Mouse (Mus musculus) neural tube, embryonic 13.5 days (tissue): ENCODE measurements around the gene Flrt3. TPM values are rescaled to one million over a fixed set of nuclear protein-coding genes. Genes with fewer than 3 reads are reported as not detected.

Source experiments
- ATAC-seq: fragments of 200-750 bp; cut with Nextera tagmentation; 2 replicates; pipeline ENCODE4 v1.8.0; 2017; ENCODE audit warnings: low read depth, mild to moderate bottlenecking, moderate TSS enrichment, moderate library complexity
- H3K27ac ChIP-seq: fragments of 300-500 bp; sonication (generic); replicated peaks from 2 replicates; pipeline ENCODE4 v1.5.1; 2015; ENCODE audit warnings: moderate library complexity, mild to moderate bottlenecking, inconsistent platforms
- H3K27me3 ChIP-seq: fragments of 300-500 bp; sonication (generic); 2 replicates; pipeline ENCODE4 v1.6.1; 2015; ENCODE audit warnings: mild to moderate bottlenecking, inconsistent platforms
- H3K36me3 ChIP-seq: fragments of 300-500 bp; sonication (generic); 2 replicates; pipeline ENCODE4 v1.6.1; 2015; ENCODE audit warnings: mild to moderate bottlenecking, inconsistent platforms
- H3K4me1 ChIP-seq: fragments of 300-500 bp; sonication (generic); replicated peaks from 2 replicates; pipeline ENCODE4 v1.6.1; 2015; ENCODE audit warnings: inconsistent platforms
- H3K4me2 ChIP-seq: fragments of 300-500 bp; sonication (generic); 2 replicates; pipeline ENCODE4 v1.6.1; 2015; ENCODE audit warnings: inconsistent platforms, mild to moderate bottlenecking, moderate library complexity
- H3K4me3 ChIP-seq: fragments of 300-500 bp; sonication (generic); 2 replicates; pipeline ENCODE4 v1.5.1; 2015; ENCODE audit warnings: mild to moderate bottlenecking, inconsistent platforms
- H3K9ac ChIP-seq: fragments of 300-500 bp; sonication (generic); 2 replicates; pipeline ENCODE4 v1.6.1; 2015; ENCODE audit warnings: moderate library complexity, mild to moderate bottlenecking, inconsistent platforms
- H3K9me3 ChIP-seq: fragments of 300-500 bp; sonication (generic); 2 replicates; pipeline ENCODE4 v1.6.1; 2016; ENCODE audit warnings: inconsistent platforms
- whole genome bisulfite sequencing: fragments of 180-500 bp; shearing (Covaris S2); methylation state at CpG from one replicate; pipeline ENCODE4 v1.1.7; 2015; 5-methylcytosine and 5-hydroxymethylcytosine counted together
- polyA plus RNA-seq: library from polyadenylated mRNA; unstranded; fragments of >200 nt; fragmentation: Nextera tagmentation; extraction: Ambion mirVana; gene quantifications from 2 replicates; pipeline ENCODE4 v1.2.1, GENCODE M21; 2015

Flrt3 gene
- polyA plus RNA-seq, 1 experiment from 2014 or later, result 36.2 TPM

- no peak overlapping the region for H3K4me2 ChIP-seq
- WGBS, result 83% methylated on average over 5 of the region's 5 CpGs
Observed at GRCm38 (mm10) chr2:140673466-140673865, 2.2 kb upstream of the Flrt3 start.

GRCm38 (mm10) chr2:140670457-140670856 is 812 bp downstream of the Flrt3 start:
- under 1% methylated on average over 12 of the region's 12 CpGs for WGBS
- no peaks in the 10 kb centered on the region for H3K27me3 ChIP-seq
- H3K9ac ChIP-seq, result peak overlapping the region; percentile 85
- peak overlapping the region; percentile 63 for H3K4me2 ChIP-seq
- no peaks in the 10 kb centered on the region for H3K9me3 ChIP-seq
- peak; percentile 74 for ATAC-seq
- H3K27ac ChIP-seq, result peak overlapping the region; percentile 89
- H3K4me3 ChIP-seq, result peak overlapping the region; percentile 62
- no peaks in the 10 kb centered on the region for H3K36me3 ChIP-seq
- peaks cover 35% of the 10 kb centered on the region for H3K4me1 ChIP-seq

More at GRCm38 (mm10) chr2:140673466-140673865, 2.2 kb upstream of the Flrt3 start:
- no peak for ATAC-seq
- Histone ChIP-seq H3K9ac (no peak overlapping the region), H3K27me3 (no peaks in the 10 kb centered on the region), H3K9me3 (no peaks in the 10 kb centered on the region), H3K4me3 (no peak overlapping the region), H3K4me1 (peaks cover 11% of the 10 kb centered on the region; the same call in 1 of the 2 replicates), H3K36me3 (no peaks in the 10 kb centered on the region), H3K27ac (no peak overlapping the region)

DNA sequence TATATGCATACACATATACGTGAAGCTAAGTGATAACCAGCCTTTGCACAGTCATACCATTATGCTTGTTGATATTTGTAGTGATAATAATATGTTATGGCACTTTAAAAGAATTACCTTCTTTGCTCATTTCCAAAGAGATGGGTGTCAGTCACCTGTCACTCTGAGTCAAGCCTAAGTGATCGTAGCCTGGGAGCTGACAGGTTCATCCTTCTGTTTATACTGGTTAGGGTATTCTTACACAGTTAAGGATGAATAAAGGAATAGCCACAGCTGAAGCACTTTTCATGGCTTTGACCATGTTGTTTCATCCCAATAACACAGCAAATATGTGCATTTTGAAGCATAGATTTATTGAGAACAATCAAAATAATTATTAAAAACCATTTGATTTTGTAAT is 1.5 kb downstream of the Flrt3 start:
- ATAC-seq, result no peak
- Histone ChIP-seq H3K36me3 (no peaks in the 10 kb centered on the region), H3K9me3 (no peaks in the 10 kb centered on the region), H3K27ac (peak overlapping the region; percentile 89), H3K27me3 (no peaks in the 10 kb centered on the region), H3K4me3 (peak overlapping the region; percentile 62), H3K9ac (peak overlapping the region; percentile 85), H3K4me1 (peaks cover 42% of the 10 kb centered on the region), H3K4me2 (peak overlapping the region; percentile 63)
- WGBS, result 20% methylated on average over 2 of the region's 2 CpGs

DNA sequence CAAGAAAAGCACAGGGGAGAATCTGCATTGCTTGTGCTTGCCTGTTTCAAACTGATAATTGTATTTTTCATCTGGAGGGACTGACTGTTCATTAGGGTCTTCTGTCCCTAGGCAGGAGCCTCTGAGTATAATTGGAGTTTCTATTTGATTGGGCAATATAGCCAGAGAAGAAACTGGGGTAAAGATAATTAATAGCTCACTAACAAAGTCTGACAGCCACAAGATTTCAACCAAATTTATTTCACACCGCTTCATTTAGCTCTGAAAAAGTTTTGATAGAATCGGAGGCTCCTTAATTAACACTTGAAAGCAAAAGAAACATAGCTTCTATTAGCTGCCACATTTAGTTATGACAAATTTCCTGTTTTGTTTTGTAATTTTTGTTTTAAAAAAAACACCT is 2.2 kb downstream of the Flrt3 start:
- Histone ChIP-seq H3K27me3 (no peaks in the 10 kb centered on the region), H3K4me3 (peak overlapping the region; percentile 62), H3K36me3 (no peaks in the 10 kb centered on the region), H3K9me3 (no peaks in the 10 kb centered on the region), H3K27ac (peak overlapping the region; percentile 67), H3K9ac (peak overlapping the region; percentile 69), H3K4me1 (peaks cover 47% of the 10 kb centered on the region), H3K4me2 (peak overlapping the region; percentile 63)
- ATAC-seq, result no peak
- WGBS, result 9% methylated on average over 2 of the region's 2 CpGs

DNA sequence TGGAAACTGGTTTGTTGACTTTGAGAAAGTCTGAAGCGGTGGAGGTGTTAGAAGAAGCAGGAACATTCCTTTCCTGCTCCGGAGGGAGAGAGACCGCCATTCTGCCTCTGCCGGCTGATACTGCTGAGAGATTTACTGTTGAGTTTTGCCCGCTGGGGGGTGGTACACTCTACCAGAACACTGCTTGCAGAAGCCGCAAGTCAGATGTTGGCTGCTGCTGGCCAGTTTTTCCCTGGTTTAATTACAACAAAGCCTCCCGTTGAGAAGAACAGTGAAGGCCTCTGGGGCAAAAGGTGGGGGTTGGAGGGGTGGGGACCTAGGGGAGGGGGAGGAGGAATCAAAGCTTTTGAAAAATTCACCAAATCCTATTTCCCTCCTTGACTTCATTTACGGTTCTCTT is 3.0 kb downstream of the Flrt3 start:
- Histone ChIP-seq H3K9ac (peak overlapping the region; percentile 69), H3K4me2 (peak overlapping the region; percentile 63), H3K9me3 (no peaks in the 10 kb centered on the region), H3K4me1 (peaks cover 55% of the 10 kb centered on the region), H3K36me3 (0 out of 2 replicates have a peak, but pooled peaks cover under 1% of the 10 kb centered on the region), H3K27me3 (no peaks in the 10 kb centered on the region), H3K4me3 (peak overlapping the region; percentile 62), H3K27ac (peak overlapping the region; percentile 67)
- WGBS, result 2% methylated on average over 8 of the region's 8 CpGs
- ATAC-seq, result peak; percentile 62; the same call in 1 of the 2 replicates

- peaks cover 9% of the 10 kb centered on the region for H3K36me3 ChIP-seq
- peak overlapping the region; percentile 62 for H3K4me3 ChIP-seq
- 36% methylated on average over 13 of the region's 13 CpGs for WGBS
- H3K4me1 ChIP-seq, result peaks cover 60% of the 10 kb centered on the region
- peak overlapping the region; percentile 69 for H3K9ac ChIP-seq
- H3K27ac ChIP-seq, result peak overlapping the region; percentile 24
- H3K27me3 ChIP-seq, result no peaks in the 10 kb centered on the region
- peak overlapping the region; percentile 63 for H3K4me2 ChIP-seq
- H3K9me3 ChIP-seq, result no peaks in the 10 kb centered on the region
- no peak for ATAC-seq
Observed at GRCm38 (mm10) chr2:140667261-140668047, 3.8 kb downstream of the Flrt3 start.

- WGBS, result 25% methylated on average over 7 of the region's 7 CpGs
- 0 out of 2 replicates have a peak overlapping the region, but pooled peaks have one; percentile 24 for H3K27ac ChIP-seq
- ATAC-seq, result no peak
Observed at GRCm38 (mm10) chr2:140666846-140667245, 4.4 kb downstream of the Flrt3 start.

GRCm38 (mm10) chr2:140664381-140664780 is 6.9 kb downstream of the Flrt3 start:
- 88% methylated on average over 4 of the region's 4 CpGs for WGBS
- no peak overlapping the region for H3K4me3 ChIP-seq

More at GRCm38 (mm10) chr2:140666846-140667245, 4.4 kb downstream of the Flrt3 start:
- Histone ChIP-seq H3K36me3 (peaks cover 9% of the 10 kb centered on the region), H3K4me3 (peak overlapping the region; percentile 62), H3K9ac (peak overlapping the region; percentile 58), H3K27me3 (no peaks in the 10 kb centered on the region), H3K9me3 (no peaks in the 10 kb centered on the region), H3K4me1 (peaks cover 60% of the 10 kb centered on the region), H3K4me2 (peak overlapping the region; percentile 63)

DNA sequence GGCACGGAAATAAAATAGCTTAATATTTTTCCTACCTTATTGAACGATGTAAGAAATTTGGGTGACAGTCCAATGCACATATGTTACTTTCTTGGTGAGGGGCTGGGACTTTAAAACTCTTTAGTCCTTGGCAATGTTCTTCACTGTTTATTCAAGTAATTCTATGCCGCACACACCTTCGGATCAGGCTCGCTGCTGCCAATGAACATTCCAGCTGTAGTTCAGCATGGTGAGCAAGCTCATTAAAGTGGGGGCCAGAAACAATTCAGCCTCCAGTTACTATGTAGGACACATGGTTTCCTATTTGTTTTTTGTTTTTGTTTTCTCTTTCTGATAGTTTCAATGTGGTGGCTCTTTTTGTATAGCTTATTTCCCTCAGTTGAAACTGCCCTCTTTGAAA is 8.6 kb downstream of the Flrt3 start:
- WGBS, result 87% methylated on average over 5 of the region's 5 CpGs
- H3K27ac ChIP-seq, result no peak overlapping the region
- H3K27me3 ChIP-seq, result no peaks in the 10 kb centered on the region

More at GRCm38 (mm10) chr2:140664381-140664780, 6.9 kb downstream of the Flrt3 start:
- Histone ChIP-seq H3K36me3 (peaks cover 32% of the 10 kb centered on the region), H3K27ac (no peak overlapping the region), H3K4me2 (no peak overlapping the region), H3K4me1 (peaks cover 57% of the 10 kb centered on the region), H3K9ac (no peak overlapping the region), H3K27me3 (no peaks in the 10 kb centered on the region), H3K9me3 (no peaks in the 10 kb centered on the region)
- no peak for ATAC-seq

GRCm38 (mm10) chr2:140653978-140654377 is 17.3 kb downstream of the Flrt3 start:
- H3K4me3 ChIP-seq, result no peak overlapping the region
- no peaks in the 10 kb centered on the region for H3K9me3 ChIP-seq
- WGBS, result 22% methylated on average over 2 of the region's 2 CpGs
- H3K36me3 ChIP-seq, result peaks cover 8% of the 10 kb centered on the region
- ATAC-seq, result no peak
- no peak overlapping the region for H3K27ac ChIP-seq
- H3K27me3 ChIP-seq, result no peaks in the 10 kb centered on the region
- H3K9ac ChIP-seq, result no peak overlapping the region
- peaks cover 10% of the 10 kb centered on the region; the same call in 1 of the 2 replicates for H3K4me1 ChIP-seq
- H3K4me2 ChIP-seq, result no peak overlapping the region

More for the DNA sequence above, 8.6 kb downstream of the Flrt3 start:
- ATAC-seq, result no peak
- H3K36me3 ChIP-seq, result peaks cover 41% of the 10 kb centered on the region
- H3K9ac ChIP-seq, result no peak overlapping the region
- no peak overlapping the region for H3K4me3 ChIP-seq
- H3K4me1 ChIP-seq, result peaks cover 42% of the 10 kb centered on the region
- no peaks in the 10 kb centered on the region for H3K9me3 ChIP-seq
- no peak overlapping the region for H3K4me2 ChIP-seq

DNA sequence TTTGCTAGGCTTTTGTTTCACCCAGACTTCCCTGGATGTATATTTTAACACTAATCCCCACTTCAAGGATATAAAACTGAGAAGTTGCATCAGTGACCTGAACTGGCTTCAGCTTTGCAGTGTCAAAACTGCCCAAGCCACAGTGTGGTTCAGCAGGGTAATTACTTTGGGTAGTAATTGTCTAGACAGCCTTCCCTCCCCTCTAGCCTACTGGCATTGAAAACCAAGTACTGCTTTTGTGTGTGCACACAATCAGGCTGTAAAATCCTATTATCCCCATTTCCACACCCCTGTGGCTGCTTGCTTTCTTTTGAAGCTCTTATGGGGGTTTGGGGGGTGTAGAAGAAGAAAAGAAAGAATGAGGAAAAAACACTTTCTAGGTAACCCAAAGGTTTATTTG is 17.8 kb downstream of the Flrt3 start:
- ATAC-seq, result no peak
- Histone ChIP-seq H3K27me3 (no peaks in the 10 kb centered on the region), H3K4me3 (no peak overlapping the region), H3K27ac (no peak overlapping the region), H3K9ac (no peak overlapping the region), H3K4me2 (no peak overlapping the region), H3K4me1 (peaks cover 10% of the 10 kb centered on the region; the same call in 1 of the 2 replicates), H3K36me3 (peaks cover 5% of the 10 kb centered on the region), H3K9me3 (no peaks in the 10 kb centered on the region)

- Histone ChIP-seq H3K9me3 (no peaks in the 10 kb centered on the region), H3K4me2 (no peak overlapping the region), H3K4me1 (no peaks in the 10 kb centered on the region), H3K27me3 (no peaks in the 10 kb centered on the region), H3K4me3 (no peak overlapping the region), H3K27ac (no peak overlapping the region), H3K9ac (no peak overlapping the region), H3K36me3 (no peaks in the 10 kb centered on the region)
- ATAC-seq, result no peak
- WGBS, result 74% methylated on average over 2 of the region's 2 CpGs
Observed at GRCm38 (mm10) chr2:140621730-140622337, 49.4 kb downstream of the Flrt3 start.
